Mouse (Mus musculus): ENCODE results near the gene Dgkz.
A peak's percentile ranks its signal among the peaks of the same experiment; 100 is the strongest.

The Dgkz gene

DNA sequence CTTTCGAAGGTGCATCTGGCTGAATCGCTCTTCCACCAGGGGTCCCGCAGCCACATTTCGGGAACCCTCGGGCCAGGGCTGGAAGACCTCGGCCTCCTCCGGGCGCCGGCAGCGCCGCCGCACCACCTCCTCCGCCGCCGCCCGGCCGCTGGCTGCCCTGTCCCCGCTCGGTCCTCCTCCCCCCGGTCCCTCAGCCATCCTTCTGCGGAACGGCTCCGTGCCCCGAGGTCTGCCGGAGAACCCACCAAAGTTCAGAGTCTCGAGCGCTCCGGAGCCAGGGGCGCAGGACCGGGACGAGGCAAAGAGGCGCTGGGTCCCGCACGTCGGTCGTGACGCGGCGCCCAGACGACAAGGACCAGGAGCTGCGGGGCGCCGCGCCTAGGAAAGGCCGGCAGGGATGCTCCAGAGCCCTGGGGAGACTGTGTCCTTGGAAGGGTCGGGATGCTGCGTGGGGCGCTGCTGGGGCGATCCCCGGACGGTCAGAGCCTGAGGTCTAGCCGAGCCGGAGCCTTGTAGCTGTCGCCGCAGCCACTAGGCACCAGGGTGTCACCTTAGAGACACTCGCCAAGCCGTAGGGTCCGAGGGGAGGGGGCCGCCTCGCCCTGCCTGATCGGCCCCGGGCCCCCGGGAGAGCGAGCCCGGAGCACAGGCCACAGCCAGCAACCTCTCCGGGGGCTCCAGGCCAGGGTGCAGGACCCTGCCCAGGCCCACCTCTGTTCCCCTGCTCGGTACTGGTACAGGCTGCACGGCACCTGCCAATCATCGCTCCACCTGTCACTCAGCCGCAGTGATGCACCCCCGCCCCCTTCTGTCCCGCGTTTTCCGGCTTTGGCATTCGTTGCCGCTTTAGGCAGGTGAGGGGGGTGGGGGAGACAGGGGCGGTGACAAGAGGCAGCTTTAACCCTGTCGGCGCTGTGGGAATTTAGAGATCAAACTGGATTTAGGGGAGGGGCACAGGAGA lies at the start of gene Dgkz:
TSS of gene Dgkz (minus strand) at position 284 of the 961 bp plus-strand sequence.
- no peak for DNase-seq

DNA sequence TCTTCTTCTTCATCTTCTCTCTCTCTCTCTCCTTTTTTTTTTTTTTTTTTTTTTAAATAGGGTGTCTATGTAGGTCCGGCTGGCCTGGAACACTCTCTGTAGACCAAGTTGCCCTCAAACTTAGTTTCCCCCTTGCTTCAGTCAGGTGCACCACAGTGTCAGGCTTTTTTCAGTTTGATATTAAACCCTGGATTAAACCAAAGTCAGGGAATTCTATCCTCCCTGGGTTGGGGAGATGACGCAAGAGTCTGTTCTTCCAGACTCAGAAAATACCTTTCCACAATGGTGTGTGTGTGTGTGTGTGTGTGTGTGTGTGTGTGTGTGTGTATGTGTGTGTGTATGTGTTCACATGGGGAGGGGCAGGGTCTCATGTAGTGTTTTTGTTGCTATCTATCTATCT lies 49.5 kb upstream of the Dgkz start:
- DNase-seq: no peak

DNA sequence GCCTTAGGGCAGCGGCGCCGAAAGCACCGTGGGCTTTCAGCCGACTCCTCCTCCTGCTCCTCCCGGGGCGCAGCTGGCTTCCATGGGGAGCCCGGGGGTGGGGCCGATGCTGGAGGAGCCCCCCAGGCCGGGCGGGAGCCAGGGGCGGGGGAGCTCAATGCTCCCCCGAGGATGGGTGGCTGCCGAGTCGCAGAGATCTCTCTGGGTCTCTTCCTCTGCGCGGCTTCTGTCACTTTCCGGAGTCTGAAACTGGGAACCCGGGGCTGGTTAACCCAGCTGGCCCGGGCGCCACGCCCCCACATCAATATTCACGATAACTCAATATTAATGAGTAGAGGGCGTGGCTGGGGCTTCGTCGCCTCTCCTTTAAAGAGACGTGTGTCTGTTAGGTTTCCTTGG lies 48.6 kb upstream of the Dgkz start, which contains the start of gene Creb3l1:
TSS of gene Creb3l1 (minus strand) at position 229 of the 399 bp plus-strand sequence.
- peak; percentile 81 for DNase-seq

DNA sequence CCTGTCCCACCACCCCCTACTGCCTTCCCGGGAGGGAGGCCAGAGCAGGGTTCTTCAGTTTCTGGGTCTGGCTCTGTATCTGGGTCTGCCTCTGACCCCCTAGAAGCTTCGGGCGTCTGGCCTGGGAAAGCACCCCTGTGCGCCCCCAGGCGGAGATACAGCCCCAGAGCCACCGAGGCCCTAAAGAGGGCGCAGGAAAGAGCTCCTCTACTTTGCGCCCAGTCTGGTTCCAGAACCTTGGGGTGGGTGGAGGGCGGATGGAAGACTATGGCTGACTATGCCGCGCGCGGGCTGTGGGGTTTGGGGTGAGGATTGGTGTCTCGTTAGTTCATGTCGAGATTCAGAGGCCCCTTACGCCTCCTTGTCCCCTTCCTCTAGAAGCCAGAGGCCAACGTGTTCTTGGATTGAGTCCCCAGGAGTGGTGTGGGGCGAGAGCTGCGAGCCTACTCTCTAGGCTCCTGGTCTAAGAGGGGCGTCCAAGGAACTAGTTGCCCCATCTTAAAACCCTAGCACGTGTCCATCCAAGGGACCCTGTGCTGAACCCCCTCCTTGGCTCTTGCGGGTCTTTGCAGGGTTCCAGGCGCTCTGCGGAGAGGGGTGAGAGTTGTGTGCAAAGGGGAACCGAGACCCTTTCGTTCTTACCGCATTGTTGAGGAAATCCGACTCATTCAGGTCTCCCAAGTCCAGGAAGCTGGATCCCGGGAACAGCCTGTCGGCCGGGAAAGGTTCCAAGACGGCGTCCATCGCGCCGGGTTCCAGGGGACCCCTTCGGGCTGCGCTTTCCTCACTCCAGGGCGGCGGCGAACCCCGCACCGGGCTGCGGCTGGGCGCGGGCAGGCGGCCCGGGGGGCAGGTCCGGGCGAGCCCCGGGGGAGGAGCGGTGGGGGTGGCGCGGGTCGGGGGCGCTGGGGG lies 48.0 kb upstream of the Dgkz start:
- DNase-seq: peak; percentile 72

DNA sequence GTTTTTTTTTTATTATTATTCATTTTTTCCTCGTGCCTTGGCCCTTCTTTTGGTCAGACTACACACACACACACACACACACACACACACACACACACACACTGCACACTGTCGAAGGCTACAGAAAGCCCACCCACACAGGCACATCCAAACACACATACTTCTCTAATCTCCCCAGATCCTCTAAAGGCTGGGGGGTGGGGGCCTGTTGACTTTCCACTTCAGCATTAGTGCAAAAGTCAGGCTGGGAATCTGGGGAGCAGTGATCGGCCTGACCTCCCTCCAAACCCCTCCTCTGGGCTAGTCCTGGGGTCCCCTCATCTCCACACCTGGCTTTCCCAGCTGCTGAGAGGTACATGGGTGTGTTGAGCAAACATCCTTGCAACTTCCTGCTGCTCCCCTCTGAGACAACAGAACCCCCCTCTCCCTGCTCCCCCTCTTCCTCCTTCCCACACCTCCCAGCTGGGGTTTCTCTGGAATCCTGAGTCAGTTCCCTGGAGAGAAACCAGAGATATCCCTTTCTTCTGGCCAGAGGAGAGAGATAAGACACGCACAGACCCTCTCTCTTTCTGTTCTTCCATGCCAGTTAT lies 45.1 kb upstream of the Dgkz start:
- no peak for DNase-seq

DNA sequence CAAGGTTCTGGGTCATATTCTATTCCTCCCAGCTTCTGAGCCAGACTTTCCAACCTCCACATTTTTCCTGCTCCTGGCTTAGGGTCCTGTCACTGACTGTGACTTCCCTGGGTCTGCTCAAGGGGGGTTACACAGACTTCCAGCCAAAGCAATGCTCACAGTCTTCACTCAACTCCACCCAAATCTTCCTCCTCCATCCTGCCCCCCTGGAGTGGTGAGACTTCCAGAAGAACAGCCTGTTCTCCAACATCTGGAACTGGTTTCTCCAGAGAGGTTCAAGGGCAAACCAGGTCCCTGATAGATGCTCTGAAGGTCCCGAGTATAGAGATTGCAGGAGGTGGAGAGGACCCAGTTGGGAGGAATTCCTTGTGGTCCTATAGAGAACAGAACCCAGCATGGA lies 41.8 kb upstream of the Dgkz start:
- DNase-seq: no peak

DNA sequence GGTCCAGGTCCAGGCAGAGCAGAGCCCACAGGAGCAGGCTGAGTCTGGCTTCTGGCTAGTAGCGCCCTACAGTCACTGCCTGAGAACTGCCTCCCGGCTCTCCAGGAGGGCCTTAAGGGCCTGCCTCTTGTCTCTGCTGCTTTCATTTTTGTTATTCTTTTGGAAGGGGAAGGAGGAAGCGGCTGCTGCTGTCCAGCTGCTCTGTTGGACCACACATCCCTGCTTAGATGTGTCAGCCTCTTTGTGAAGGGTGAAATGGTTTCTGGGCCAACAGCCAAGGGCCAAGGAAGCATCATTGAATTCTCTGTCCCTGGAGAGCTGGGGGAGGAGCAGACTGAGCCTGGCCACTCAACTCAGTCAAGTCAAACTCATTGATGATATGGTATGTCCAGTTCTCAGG lies 41.3 kb upstream of the Dgkz start:
- DNase-seq: peak; percentile 79

DNA sequence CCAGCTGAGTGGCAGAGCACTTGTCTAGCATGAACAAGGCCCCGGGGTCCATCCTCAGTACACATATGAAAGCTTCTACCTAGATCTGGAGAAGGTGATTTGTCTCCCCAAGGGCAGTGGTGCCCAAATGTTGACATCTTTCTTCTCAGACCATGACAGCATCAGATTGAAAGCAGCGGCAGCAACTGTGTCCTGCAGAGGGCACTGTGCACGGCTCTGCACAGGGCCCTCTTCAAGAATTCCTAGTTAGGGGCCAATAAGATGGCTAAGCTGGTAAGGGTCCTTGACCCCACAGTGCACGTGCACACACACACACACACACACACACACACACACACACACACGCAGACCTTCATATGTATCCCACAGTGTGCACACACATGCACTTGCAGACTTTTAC lies 39.2 kb upstream of the Dgkz start:
- DNase-seq: no peak

DNA sequence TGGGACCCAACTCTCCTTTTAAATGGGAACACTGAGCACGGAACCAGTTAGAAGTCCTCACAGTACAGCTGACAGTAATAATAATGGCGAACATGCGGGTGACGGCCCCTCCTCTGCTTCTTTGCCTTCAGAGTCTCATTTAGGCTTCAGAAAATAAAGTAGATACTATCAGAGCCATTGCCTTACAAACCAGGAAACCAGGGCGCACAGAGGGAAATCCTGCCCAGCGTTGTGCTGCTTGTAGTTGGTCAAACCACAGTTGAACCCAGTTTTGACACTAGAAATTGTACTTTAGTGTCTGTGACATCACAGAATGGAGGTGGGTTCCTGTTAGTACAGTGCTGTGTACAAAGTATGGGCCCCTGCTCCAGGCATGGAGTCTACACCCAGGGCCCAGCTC lies 38.6 kb upstream of the Dgkz start:
- DNase-seq: no peak

DNA sequence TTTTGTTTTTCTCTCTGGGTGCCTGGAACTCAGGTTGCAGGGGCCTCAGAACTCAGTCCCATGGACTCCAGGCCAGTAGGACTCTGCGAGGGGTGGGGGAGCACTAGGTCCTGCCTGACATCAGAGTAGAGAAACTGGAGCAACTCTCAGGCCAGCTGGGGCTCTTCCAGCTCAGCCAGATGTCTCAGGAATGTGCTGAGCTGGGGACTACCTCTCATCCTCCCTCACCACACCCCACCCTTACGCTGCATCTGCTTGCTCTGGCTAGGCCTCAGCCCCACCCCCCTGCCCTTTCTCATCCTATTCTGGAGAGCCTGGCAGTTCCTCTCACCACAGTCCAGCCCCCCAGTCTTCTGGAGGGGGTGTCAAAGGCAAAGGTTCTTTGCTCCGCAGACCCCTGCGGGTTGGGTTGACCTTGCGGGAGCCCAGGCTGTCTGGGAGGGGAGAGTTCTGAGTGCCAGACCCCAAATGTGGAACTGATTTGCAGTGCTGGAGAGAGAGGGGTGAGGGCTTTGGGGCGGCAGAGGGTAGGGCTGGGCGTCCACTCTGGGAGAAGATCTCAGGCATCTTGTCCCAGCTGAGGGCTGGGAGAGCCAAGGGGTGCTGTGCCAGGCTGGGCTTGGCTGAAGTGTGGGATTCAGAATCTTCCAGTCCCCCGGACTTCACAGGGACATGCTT lies 37.2 kb upstream of the Dgkz start:
- DNase-seq: peak; percentile 69

DNA sequence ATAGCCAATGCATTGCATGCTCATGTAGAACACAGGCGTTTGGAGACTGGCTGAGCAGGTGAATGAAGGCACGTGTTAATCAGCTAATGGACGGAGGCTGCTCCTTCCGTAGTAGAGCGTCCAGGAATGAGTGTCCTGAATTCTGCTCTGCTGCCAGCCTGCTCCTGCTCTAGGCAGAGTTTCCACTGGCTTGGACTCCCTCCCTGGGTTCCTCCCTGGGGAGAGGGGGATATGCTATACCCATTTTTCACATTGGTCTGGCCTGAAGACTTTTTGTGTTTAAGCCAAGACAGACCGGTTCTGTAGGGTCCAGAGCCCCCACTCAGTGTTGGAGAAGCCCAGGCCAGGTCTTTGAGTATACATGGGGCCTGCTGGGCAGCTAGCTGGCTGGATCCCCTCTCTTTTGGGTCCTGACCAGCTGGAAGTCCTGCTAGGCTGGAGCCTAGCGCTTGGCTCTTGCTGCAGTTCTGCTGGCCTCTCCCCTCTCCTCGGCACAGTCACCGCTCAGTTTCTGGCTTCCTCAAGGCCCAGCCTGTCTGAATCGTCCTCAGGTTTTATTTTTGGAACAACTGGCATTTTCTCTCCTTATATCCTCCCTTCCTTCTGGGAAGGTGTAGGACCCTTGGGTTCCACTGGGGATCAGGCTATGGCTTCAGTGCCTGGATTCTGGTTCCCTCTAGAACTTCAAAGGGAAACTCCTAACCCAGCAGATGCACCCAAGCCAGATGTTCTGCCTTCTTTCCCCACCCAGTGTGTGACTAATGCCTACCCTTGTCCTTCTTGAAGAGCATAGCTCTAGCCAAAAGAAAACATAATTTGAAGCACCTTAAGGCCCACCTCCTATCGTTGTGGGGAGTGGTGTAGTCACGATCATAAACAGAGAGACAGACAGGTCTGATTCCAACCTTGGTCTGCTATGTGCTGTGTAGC lies 36.0 kb upstream of the Dgkz start:
- no peak for DNase-seq

DNA sequence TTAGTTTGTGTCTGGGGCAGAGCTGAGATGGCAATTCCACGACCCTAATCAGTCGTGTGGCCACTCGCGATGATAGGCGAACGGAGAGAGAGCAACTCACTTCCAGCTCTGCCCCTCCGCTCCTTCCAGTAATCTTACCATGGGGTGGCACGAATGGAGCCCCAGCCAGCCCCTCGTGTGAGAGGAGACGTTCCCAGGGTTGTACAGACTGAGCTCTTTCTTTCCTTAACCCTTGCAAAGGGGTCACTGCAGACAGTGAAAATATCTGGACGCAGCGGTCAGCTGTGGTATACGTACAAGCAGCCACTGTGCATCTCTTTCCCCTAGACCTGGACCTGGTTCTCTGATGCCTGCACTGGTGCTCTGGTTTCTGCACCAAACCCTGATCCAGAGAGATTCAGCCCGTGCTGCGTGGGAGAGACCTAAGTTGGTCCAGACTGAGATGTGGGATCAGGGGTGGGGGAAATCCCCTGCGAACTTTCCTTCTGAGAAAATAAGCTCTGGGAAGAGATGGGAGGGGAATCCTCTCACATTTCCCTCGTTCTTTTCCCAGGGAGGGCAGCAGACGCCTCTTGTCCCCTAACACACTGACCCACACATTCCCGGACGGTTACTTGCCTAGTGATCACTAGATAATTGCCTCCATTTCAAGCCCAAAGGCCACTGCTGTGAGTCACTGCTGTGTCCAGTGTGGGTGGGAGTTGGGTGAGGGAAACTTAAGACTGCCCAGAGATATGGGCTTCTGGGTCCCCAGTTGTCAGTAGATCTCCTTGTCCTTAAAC lies 33.1 kb upstream of the Dgkz start:
- peak; percentile 37 for DNase-seq

DNA sequence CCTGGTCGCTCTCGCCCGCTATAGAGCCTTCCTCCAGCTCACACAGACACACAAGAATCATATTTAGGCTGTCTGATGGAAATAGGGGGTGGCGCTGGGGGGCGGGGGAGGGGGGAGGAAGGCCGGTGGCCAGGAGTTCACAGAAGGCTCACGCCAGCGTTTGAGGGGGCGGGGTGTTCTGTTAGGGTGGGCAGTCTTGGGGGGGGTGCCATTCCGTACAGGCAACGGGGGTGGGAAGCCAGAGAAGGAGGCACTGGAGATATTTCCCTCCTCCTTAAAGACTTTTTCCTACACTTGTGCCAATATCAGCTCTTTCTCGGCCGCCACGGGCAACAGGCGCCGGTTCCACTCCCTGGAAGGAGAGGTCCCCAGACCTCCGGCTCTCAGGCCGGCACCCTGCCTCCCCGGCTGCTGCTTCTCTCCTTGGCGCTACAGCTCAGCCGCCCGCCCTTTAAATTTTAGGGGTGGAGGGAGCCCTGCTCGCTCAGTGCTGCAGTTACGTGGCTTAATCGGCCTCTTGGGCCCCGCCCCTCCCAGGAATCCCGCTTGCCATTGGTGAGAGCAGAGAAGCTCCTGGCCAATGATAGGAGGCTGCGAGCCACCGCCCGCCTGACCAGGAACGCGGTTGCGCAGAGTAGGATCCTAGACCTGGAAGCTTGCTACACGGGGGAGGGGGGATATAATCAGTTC lies 32.4 kb upstream of the Dgkz start:
- peak; percentile 97 for DNase-seq

DNA sequence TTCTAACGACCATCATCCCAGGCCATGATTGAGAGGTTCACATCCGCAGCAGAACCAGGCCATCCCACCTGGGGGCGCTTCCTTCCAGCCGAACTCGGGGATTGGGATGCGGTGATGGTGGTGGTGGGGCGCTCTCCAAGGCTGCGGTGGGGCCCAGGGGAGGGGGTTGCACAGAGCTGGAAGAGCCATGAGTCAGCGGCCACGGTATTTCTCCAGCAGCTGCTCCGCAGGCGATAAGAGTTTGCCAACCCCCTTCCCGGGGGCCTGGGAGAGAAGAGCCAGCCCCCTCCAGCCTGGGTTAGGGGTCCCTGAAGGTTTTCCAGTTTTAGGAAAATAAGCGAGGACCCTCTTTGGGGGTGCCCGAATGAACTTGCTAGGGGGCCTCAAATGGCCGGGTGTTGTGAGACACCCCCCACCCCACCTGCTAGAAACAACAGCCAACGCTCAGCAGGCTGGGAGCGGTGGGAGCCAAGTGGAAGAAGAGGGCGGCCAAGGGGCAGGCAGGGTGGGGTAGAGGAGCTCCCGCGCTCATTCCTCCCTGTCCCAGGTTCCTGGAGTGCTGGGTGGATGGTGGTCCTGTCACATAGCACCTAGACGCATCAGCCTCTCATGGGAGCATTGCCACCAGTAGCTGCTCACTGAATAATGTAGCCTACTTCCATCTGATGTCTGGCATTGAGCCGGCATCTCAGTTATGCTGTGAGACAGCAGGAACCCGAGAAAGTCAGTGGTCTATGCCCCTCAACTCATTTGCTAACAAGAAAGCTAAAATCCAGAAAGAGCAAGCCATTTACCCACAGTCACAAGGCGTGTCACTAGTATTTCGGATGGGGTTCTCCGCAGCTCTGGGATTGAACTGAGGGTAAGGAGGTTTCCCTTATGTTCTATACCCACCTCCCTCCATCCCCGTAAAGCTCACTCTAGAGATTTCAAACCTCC lies 31.6 kb upstream of the Dgkz start:
- DNase-seq: peak; percentile 57

DNA sequence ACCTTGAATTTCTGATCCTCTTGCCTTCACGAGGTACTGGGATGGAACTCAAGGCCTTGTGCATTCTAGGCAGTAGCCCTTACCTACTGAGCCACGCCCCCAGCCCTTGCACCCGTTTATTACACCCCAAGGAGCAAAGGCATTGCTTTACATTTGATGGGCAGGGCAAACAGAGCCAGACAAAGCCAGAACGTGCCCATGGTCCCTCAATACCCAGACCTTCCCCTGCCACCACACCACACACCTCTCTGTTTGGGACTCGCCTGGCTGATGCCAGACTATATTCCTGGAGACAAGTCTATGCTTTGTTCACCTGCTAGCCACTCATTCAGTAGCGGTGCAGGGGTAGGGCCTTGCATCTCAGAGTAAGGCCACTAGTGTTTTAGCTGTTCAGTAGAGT lies 30.8 kb upstream of the Dgkz start:
- DNase-seq: no peak

DNA sequence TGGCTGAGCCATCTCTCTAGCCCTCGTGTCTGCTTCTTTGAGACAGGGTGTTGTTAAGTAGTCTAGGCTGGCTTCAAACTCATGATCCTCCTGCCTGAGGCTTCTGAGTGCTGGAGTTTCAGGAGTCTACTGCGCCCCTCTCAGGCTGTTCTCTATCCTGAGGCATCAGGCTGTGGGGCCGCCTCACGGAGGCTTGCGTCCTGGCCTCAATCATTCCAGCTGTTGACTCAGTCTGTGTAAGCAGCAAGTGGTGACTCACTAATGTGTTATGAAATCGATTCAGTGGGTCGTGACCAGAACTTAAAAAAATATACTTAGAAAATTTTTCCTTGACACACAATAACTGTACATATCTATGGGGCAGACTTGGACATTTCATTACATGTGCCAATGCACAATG lies 29.0 kb upstream of the Dgkz start:
- peak; percentile 51 for DNase-seq

DNA sequence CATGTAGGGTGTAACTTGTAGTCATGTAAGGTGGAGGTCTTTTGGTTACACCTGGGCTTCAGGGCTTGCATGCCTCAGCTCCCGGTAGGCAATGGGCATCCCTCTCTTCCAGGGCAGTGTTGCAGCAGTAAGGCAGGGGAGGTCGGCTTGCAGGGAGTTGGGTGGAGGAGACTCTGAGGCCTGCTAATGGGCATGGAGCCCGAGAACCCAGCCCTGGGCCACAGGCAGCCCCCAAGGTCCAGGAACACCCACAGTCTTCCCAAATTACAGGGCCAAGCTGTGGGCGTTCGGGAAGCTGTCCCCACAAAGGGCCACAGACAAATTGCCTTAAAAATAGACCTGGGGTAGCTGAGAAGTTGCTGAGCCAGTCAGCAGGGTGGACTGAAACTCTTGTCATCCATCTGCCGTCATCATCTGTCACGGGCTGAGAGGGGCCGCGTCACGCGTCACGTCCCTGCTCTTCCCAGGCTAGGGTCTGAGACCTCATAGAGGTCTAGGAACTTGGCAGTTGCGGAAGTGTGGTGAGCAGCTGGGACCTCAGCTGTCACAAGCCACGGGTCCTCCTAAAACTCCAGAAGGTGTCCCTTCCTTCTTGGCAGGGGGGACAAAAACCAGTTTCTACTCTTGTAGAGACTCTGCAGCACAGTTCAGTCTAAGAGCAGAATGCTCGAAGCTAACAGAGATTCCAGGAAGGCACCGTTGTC lies 22.4 kb upstream of the Dgkz start:
- DNase-seq: no peak

DNA sequence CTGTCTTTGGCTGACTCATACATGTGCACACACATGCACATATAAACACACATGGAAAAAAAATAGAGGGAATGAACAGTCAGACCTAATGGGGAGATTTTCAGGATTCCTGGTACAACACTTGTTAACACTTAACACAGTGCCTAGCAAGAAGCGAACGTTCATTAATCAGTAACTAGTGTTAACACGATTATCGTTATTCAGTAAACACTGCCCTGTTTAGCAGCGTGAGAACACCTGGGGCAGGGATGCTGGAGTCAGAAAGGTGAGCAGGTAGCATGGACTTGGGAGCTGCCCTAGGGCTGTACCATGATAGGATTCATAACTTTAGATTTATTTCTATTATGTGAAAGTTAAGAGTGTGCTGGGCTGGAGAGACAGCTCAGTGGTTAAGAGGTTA lies 20.3 kb upstream of the Dgkz start:
- DNase-seq: no peak

Data from lung, postnatal 14 days (tissue).